Mouse (Mus musculus): Measurements from ENCODE around the gene Aph1c. TPM values are rescaled to one million over a fixed set of nuclear protein-coding genes. Genes with fewer than 3 reads are reported as not detected.
"Not testable (repeated sequence)": the region's sequence is repeated elsewhere in the genome, so short reads cannot be mapped to it uniquely, and the experiment has no call there.

Gene Aph1c
- total RNA-seq, 2 experiments from 2014 or later: 7.6 to 8.4 TPM

DNA sequence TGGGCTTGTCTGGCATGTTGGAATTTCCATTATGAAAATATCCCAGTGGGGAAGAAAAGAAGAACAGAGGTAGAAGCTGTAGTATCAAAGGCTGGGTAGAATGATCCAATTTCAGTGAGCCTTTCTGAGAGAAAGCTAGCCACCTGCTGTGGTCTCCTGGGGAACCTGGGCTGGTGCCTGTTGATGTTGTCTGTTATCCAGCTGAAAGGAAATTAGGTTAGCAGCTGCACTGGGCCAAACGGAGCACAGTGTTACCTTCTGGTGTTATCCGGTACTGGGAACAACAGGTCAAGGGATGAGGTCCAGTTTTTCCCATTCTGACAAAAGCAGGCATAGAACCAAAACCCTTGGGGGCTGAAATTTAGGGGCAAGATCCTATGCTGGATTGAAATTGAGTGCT lies 21.1 kb downstream of the Aph1c start:
- H3K27ac ChIP-seq: no peak overlapping the region
- H3K4me3 ChIP-seq: no peak overlapping the region
- no peak for TF ChIP-seq CTCF (conservative IDR thresholded peaks at IDR 0.05)
- DNase-seq (ENCODE audit: low spot score in 2 of 2): no peak

DNA sequence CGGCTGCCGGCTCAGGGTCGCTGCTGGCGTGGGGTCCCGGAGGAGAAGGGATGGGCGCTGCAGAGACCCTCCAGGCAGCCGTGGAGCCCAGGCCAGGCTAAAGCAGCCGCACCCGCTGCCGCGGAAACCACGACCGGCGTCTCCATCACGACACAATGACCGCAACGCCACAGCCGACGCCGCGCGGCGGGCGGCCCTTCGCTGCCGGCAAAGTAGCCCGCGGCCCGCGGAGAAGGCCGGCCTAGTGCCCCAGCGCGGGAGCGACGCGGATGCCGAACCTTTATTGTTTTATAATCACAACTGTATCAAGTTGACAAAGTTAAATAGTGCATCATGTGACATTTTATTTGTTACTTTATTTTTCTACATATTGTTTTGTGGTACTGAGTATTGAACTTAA lies 28.6 kb downstream of the Aph1c start:
- not testable (repeated sequence) for H3K4me3 ChIP-seq; DNase-seq (ENCODE audit: low spot score in 2 of 2); H3K27ac ChIP-seq

DNA sequence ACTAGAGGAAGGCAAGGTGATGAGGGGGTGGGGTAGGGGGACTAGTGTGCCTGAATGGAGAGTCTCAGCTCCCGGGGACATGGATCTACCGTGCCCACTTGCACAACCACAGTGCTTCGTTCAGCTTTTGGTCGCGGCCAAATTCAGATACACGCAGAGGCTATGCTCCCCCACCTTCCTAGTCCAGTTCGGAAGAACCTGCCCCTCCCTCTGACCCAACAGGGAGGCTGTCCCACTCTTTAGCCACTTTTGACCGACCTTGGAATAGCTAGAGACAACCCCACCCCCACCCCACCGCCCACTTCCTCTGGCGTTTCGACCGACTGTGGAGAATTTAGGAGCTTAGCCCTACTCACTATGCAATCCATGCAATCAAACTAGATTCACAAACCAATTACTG lies 32.6 kb downstream of the Aph1c start:
- H3K4me3 ChIP-seq: no peak overlapping the region
- no peak for DNase-seq (ENCODE audit: low spot score in 2 of 2)
- no peak overlapping the region for H3K27ac ChIP-seq
- no peak for TF ChIP-seq CTCF (conservative IDR thresholded peaks at IDR 0.05)

DNA sequence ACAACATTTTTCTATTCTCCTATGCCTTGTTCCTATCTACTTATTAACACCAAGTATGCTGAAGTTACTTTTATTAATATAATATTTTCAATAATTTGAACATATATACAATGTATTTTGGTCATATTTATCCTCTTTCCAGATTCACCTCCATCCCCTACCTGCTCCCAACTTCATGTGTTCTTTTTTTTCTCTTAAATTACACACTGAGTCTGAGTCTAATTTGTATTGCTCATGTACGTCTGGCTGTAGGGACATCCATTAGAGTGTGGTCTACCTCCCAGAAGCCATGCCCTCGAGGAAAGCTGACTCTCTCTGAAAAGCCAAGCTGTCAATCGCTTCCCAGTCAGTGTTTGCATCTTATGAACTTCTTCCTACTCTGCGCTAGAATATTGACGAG lies 37.8 kb downstream of the Aph1c start, which contains the start of gene Gm10647:
Gene Gm10647, plus strand, starts transcription at position 301 of the 400 bp plus-strand sequence.
- DNase-seq (ENCODE audit: low spot score in 2 of 2): no peak
- Histone ChIP-seq H3K27ac (peak within 1 kb of the TSS; percentile 91), H3K4me3 (peak within 1 kb of the TSS; percentile 72)
- no peak for TF ChIP-seq CTCF (conservative IDR thresholded peaks at IDR 0.05)

DNA sequence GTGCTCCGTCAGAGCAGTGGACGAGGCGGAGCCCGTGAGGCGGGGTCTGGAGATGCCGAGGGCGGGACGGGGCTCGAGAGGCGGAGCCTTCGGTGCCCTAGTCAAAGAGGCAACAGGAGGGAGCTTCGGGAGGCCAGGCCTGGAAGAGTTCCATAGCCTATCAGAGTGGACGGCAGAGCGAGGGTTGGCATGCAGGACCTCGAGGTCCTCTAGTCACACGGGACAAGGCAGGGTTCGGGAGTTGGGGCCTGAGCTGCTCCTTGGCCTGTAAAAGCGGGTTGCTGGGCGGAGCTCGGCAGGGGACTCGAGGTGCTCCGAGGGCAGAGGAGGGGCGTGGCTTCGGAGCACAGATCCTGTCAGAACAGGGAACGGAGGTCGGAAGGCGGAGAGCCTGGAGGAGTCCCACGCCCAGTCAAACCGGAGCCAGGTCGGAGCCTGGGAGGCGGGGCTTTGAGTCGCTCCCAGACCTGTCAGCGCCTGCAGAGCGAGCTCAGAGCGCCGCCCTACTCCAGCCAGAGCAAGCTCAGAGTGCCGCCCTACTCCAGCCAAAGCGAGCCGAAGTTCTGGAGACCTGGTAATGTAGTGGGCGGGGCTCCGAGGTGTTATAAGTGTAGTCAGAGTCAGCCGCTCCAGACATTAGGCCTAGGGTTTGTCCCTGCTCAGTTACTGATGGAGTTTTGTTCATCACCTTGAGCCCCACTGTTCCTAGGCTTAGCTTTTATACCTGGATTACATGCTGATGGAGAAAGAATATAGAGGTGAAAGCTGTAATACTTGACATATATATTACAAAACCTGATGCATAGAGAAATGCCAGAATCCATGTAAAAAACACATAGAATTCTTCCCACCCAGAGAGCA lies 38.8 kb downstream of the Aph1c start, which contains the start of gene Aph1b:
Gene Aph1b, minus strand, starts transcription at position 27 of the 861 bp plus-strand sequence.
- no peak for TF ChIP-seq CTCF (conservative IDR thresholded peaks at IDR 0.05)
- Histone ChIP-seq H3K4me3 (peak within 1 kb of the TSS; percentile 72), H3K27ac (peak within 1 kb of the TSS; percentile 91)
- DNase-seq (ENCODE audit: low spot score in 2 of 2): peak; percentile 92 to 95

DNA sequence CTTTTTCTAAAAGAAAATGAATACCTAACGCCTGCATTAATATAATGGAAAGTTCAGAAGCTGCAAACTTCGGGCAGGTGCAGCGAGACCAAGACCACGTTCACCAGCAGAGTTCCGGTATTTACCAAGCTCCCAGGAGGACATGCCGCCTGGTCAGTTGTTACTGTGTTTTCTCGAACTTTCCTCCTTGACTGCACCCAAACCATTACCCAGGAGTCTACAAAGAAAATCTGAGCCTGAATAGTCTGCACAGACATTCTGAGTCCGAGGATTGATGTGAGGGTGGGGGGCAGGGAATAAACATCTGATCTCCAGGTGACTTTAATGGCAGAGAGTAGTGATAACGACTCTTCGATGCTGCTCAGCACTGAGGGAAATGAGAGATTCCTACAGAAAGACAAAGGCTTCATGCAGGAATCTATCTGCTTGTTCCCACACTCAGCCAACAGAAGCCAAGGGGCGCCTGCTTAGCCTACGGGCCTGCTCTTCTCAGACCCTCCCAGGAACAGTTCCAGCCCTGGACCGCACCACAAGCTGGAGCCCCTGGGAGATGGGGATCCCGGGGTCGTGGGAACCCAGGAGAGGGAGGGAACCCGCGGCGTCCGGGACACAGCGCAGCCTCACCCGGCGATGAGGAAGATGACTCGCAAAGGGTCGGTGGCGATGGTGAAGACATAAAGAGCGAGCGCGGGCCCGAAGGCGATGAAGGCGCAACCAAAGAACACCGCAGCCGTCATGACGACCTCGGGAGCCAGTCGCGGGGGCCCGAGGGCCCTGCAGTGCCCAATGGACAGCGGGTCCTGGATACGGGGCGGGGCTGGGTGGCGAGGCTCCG lies 39.7 kb downstream of the Aph1c start:
- TF ChIP-seq CTCF (conservative IDR thresholded peaks at IDR 0.05): no peak
- DNase-seq (ENCODE audit: low spot score in 2 of 2): no peak
- Histone ChIP-seq H3K27ac (peak overlapping the region; percentile 91), H3K4me3 (peak overlapping the region; percentile 72)

DNA sequence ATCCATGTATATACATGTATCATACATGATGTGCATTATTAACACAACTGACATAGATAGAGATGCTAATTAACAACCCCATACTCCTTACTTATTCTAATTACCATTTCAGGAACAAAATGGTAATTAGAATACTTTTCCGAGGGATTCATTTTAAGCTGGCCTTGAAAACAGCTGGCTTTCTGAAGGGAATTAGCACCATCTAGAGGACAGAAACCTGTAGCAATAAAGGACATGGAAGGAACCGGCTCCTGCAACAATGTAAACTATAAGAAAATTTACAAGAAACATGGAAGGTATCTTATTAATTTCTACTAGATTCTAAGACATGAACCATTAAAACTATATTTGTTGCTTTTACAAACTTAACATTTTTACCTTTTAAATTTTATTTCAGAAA lies 46.7 kb downstream of the Aph1c start:
- no peak overlapping the region for H3K27ac ChIP-seq
- H3K4me3 ChIP-seq: no peak overlapping the region
- peak; percentile 24 to 47 for DNase-seq (ENCODE audit: low spot score in 2 of 2)
- peak; percentile 90 for TF ChIP-seq CTCF (conservative IDR thresholded peaks at IDR 0.05)

DNA sequence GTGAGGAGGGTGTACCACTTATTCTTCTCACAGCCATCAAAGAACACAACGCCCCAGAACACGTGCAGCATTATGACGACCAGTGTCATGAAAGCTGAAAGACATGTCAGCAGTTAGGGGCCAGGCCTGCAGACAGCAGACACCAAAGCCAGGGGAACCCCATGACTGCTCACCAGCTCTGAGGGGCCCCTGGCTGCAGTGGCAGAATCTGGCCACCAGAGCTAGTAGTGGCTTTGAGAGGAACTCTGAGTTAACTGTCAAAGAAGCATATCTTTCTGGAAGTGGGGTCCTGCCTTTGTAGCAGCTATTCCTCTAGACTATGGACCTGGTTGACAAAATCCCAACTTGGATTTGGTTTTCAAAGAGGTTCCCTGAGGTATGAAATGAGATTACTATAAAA lies 50.0 kb downstream of the Aph1c start:
- H3K27ac ChIP-seq; DNase-seq (ENCODE audit: low spot score in 2 of 2); H3K4me3 ChIP-seq: not testable (repeated sequence)
- peak; percentile 58 for TF ChIP-seq CTCF (conservative IDR thresholded peaks at IDR 0.05)

DNA sequence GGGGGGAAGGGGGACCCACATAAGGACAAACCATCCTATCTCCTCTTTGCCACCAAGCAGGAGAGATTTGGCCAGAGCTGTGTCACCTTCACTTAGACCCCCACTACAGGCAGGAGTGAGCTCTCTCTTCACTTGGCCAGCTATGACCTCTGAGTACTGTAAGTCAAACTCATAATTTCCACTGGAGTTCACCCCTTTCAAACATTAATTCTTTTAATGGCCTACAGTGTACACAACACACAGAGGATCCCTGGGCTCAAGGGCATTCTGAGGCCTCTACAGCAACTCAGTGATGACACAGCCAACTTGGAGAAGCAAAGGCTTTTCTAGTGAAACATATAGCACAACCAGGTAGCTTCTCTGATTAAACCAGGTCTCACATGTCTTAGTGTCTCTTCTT lies 63.8 kb downstream of the Aph1c start:
- no peak for DNase-seq (ENCODE audit: low spot score in 2 of 2)
- no peak for TF ChIP-seq CTCF (conservative IDR thresholded peaks at IDR 0.05)
- Histone ChIP-seq H3K27ac (no peak overlapping the region), H3K4me3 (no peak overlapping the region)

DNA sequence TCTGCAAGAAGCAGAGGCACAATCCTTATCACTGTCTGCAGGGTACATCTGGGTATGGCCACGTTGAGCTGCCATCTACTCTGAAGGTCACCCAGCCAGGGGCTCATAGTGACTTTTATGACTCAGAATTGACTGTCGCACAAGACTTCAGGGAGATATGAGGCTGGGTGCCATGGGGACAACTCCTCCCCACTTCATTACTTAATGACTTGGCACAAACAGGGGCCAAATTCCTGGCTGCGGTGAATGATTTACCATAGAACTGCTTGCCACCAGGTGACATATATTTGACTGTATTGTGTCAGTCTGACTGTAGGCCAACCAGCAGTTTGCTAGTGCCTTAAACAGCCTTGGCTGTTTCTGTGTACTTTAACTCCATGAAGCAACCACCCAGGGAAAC lies 65.3 kb downstream of the Aph1c start:
- H3K4me3 ChIP-seq: no peak overlapping the region
- no peak overlapping the region for H3K27ac ChIP-seq
- TF ChIP-seq CTCF (conservative IDR thresholded peaks at IDR 0.05): no peak
- no peak for DNase-seq (ENCODE audit: low spot score in 2 of 2)

DNA sequence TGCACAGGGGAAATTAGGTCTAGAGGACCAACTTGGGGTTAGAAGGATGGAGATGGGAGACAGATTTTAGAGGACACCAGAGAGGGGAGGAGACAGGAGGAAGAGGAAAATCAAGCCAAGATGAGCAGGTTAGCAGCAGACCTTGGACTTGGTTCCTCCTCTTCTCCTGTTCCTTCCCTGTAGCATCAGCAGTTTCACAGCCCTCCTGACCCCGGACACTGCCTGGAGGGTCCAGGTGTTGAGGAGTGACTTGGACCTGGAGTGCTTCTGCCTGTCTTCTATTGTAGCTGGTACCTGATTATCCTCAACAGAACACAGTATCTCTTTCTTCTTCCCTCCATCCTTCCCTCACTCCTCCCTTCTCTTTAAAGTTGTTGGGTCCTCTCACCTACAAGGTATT lies 65.8 kb downstream of the Aph1c start:
- H3K4me3 ChIP-seq: no peak overlapping the region
- TF ChIP-seq CTCF (conservative IDR thresholded peaks at IDR 0.05): no peak

More for the DNA sequence above, 65.8 kb downstream of the Aph1c start:
- DNase-seq (ENCODE audit: low spot score in 2 of 2): no peak
- no peak overlapping the region for H3K27ac ChIP-seq

Other genes starting within 250 kb of the Aph1c start
- gene Usp3, start 241.6 kb downstream of the Aph1c start, total RNA-seq (2021): 10 to 100 TPM; 41.8 to 45.5 TPM
- 10 to 100 TPM; 48.6 to 52.5 TPM for gene Car12, start 121.0 kb downstream of the Aph1c start, total RNA-seq (2021)
- 10 to 100 TPM; 32.3 to 37.1 TPM for gene Aph1b, start 39.2 kb downstream of the Aph1c start, total RNA-seq (2021)
- gene Gm10647, start 37.7 kb downstream of the Aph1c start, total RNA-seq (2021): under 1 TPM; 0.56 to 0.82 TPM
- gene Rab8b, start 85.0 kb upstream of the Aph1c start, total RNA-seq (2021): 10 to 100 TPM; 46.1 to 47.1 TPM
- 10 to 100 TPM; 32.8 to 38.4 TPM for gene Rps27l, start 111.4 kb upstream of the Aph1c start, total RNA-seq (2021)
- gene Lactb, start 140.8 kb upstream of the Aph1c start, total RNA-seq (2021): 10 to 100 TPM; 13.0 to 14.7 TPM
- 100 to 1,000 TPM; 213 to 215 TPM for gene Tpm1, start 214.7 kb upstream of the Aph1c start, total RNA-seq (2021)

Measured in layer of hippocampus, adult 2 months (tissue).